Mouse (Mus musculus): ENCODE results near the gene Gm14137. TPM values are rescaled to one million over a fixed set of nuclear protein-coding genes. Genes with fewer than 3 reads are reported as not detected.

Gm14137 gene
- 0.45 and 0.48 TPM in 2 replicates for polyA plus RNA-seq (2015; fragmentation: Nextera tagmentation; extraction: Ambion mirVana)

GRCm38 (mm10) chr2:119173991-119174651 lies at the start of gene Gm14137:
Gm14137 (plus strand) TSS chr2:119174509.
- H3K27ac ChIP-seq, result peak within 1 kb of the TSS; percentile 20; the same call in 1 of the 2 replicates
- ATAC-seq (ENCODE audit: borderline replicate concordance, extremely low read depth, low FRiP score, low TSS enrichment), result no peak
- no peaks in the 10 kb centered on the region for H3K9me3 ChIP-seq
- H3K36me3 ChIP-seq, result 0 out of 2 replicates have a peak, but pooled peaks cover under 1% of the 10 kb centered on the region
- H3K9ac ChIP-seq, result no peak within 1 kb of the TSS
- no peaks in the 10 kb centered on the region for H3K27me3 ChIP-seq
- no peak within 1 kb of the TSS for H3K4me2 ChIP-seq
- peaks cover 17% of the 10 kb centered on the region for H3K4me1 ChIP-seq
- 63% methylated on average over 8 of the region's 8 CpGs for WGBS
- H3K4me3 ChIP-seq, result no peak within 1 kb of the TSS

- Histone ChIP-seq H3K4me3 (no peak overlapping the region), H3K27me3 (no peaks in the 10 kb centered on the region), H3K4me2 (no peak overlapping the region), H3K9me3 (no peaks in the 10 kb centered on the region), H3K36me3 (peaks cover 78% of the 10 kb centered on the region), H3K9ac (no peak overlapping the region), H3K4me1 (no peaks in the 10 kb centered on the region), H3K27ac (no peak overlapping the region)
- ATAC-seq (ENCODE audit: borderline replicate concordance, extremely low read depth, low FRiP score, low TSS enrichment), result no peak
- 68% methylated on average over 5 of the region's 5 CpGs for WGBS
These were observed 37.9 kb upstream of the Gm14137 start for GRCm38 (mm10) chr2:119136346-119136898.

- Histone ChIP-seq H3K27me3 (no peaks in the 10 kb centered on the region), H3K36me3 (peaks cover 87% of the 10 kb centered on the region), H3K27ac (no peak overlapping the region), H3K4me2 (no peak overlapping the region), H3K4me3 (no peak overlapping the region), H3K4me1 (no peaks in the 10 kb centered on the region), H3K9me3 (no peaks in the 10 kb centered on the region), H3K9ac (no peak overlapping the region)
- ATAC-seq (ENCODE audit: borderline replicate concordance, extremely low read depth, low FRiP score, low TSS enrichment), result no peak
- 80% methylated on average over 2 of the region's 2 CpGs for WGBS
These were observed 29.1 kb upstream of the Gm14137 start for GRCm38 (mm10) chr2:119145199-119145598.

- no peak for ATAC-seq (ENCODE audit: borderline replicate concordance, extremely low read depth, low FRiP score, low TSS enrichment)
- no peaks in the 10 kb centered on the region for H3K27me3 ChIP-seq
- peaks cover 89% of the 10 kb centered on the region for H3K36me3 ChIP-seq
- no peak overlapping the region for H3K27ac ChIP-seq
- H3K9ac ChIP-seq, result no peak overlapping the region
- H3K4me2 ChIP-seq, result no peak overlapping the region
- WGBS, result 83% methylated on average over 6 of the region's 6 CpGs
- no peaks in the 10 kb centered on the region for H3K4me1 ChIP-seq
- no peaks in the 10 kb centered on the region for H3K9me3 ChIP-seq
- no peak overlapping the region for H3K4me3 ChIP-seq
These were observed 27.9 kb upstream of the Gm14137 start for GRCm38 (mm10) chr2:119146435-119146834.

- Histone ChIP-seq H3K4me1 (no peaks in the 10 kb centered on the region), H3K9ac (no peak overlapping the region), H3K4me3 (no peak overlapping the region), H3K27me3 (no peaks in the 10 kb centered on the region), H3K4me2 (no peak overlapping the region), H3K36me3 (peaks cover 88% of the 10 kb centered on the region), H3K27ac (no peak overlapping the region), H3K9me3 (no peaks in the 10 kb centered on the region)
- no peak for ATAC-seq (ENCODE audit: borderline replicate concordance, extremely low read depth, low FRiP score, low TSS enrichment)
- WGBS, result 83% methylated on average over 22 of the region's 22 CpGs
These were observed 27.1 kb upstream of the Gm14137 start for GRCm38 (mm10) chr2:119147160-119147678.

- Histone ChIP-seq H3K27me3 (no peaks in the 10 kb centered on the region), H3K27ac (no peak overlapping the region)
These were observed 26.5 kb upstream of the Gm14137 start for GRCm38 (mm10) chr2:119147775-119148174.

GRCm38 (mm10) chr2:119152255-119152654 lies 22.1 kb upstream of the Gm14137 start:
- H3K4me2 ChIP-seq, result no peak overlapping the region
- WGBS, result 74% methylated on average over 6 of the region's 6 CpGs

More at GRCm38 (mm10) chr2:119147775-119148174, 26.5 kb upstream of the Gm14137 start:
- no peaks in the 10 kb centered on the region for H3K4me1 ChIP-seq
- no peak overlapping the region for H3K4me3 ChIP-seq
- peaks cover 87% of the 10 kb centered on the region for H3K36me3 ChIP-seq
- H3K9me3 ChIP-seq, result no peaks in the 10 kb centered on the region
- H3K4me2 ChIP-seq, result no peak overlapping the region
- no peak overlapping the region for H3K9ac ChIP-seq
- 93% methylated on average over 8 of the region's 8 CpGs for WGBS
- ATAC-seq (ENCODE audit: borderline replicate concordance, extremely low read depth, low FRiP score, low TSS enrichment), result no peak

GRCm38 (mm10) chr2:119154683-119155082 lies 19.6 kb upstream of the Gm14137 start:
- Histone ChIP-seq H3K27ac (no peak overlapping the region), H3K27me3 (no peaks in the 10 kb centered on the region), H3K36me3 (peaks cover 43% of the 10 kb centered on the region), H3K9ac (no peak overlapping the region), H3K4me1 (peaks cover 9% of the 10 kb centered on the region), H3K9me3 (no peaks in the 10 kb centered on the region), H3K4me3 (no peak overlapping the region), H3K4me2 (no peak overlapping the region)
- ATAC-seq (ENCODE audit: borderline replicate concordance, extremely low read depth, low FRiP score, low TSS enrichment), result no peak
- WGBS, result 69% methylated on average over 2 of the region's 2 CpGs

More at GRCm38 (mm10) chr2:119152255-119152654, 22.1 kb upstream of the Gm14137 start:
- no peaks in the 10 kb centered on the region for H3K9me3 ChIP-seq
- no peak overlapping the region for H3K9ac ChIP-seq
- H3K36me3 ChIP-seq, result peaks cover 65% of the 10 kb centered on the region
- no peak overlapping the region for H3K27ac ChIP-seq
- no peaks in the 10 kb centered on the region for H3K27me3 ChIP-seq
- peaks cover 9% of the 10 kb centered on the region for H3K4me1 ChIP-seq
- no peak for ATAC-seq (ENCODE audit: borderline replicate concordance, extremely low read depth, low FRiP score, low TSS enrichment)
- H3K4me3 ChIP-seq, result no peak overlapping the region

- ATAC-seq (ENCODE audit: borderline replicate concordance, extremely low read depth, low FRiP score, low TSS enrichment), result no peak; the same call in 1 of the 2 replicates
- peak overlapping the region; percentile 87 for H3K4me2 ChIP-seq
- H3K27ac ChIP-seq, result no peak overlapping the region
- peak overlapping the region; percentile 99; the same call in 1 of the 2 replicates for H3K4me3 ChIP-seq
- no peak overlapping the region for H3K9ac ChIP-seq
- peaks cover 9% of the 10 kb centered on the region for H3K4me1 ChIP-seq
- H3K36me3 ChIP-seq, result peaks cover 36% of the 10 kb centered on the region
- no peaks in the 10 kb centered on the region for H3K27me3 ChIP-seq
- no peaks in the 10 kb centered on the region for H3K9me3 ChIP-seq
- 66% methylated on average over 9 of the region's 9 CpGs for WGBS
These were observed 18.9 kb upstream of the Gm14137 start for GRCm38 (mm10) chr2:119155388-119155787.

- peak overlapping the region; percentile 66 for H3K27ac ChIP-seq
- peak overlapping the region; percentile 99 for H3K4me3 ChIP-seq
- peaks cover 9% of the 10 kb centered on the region for H3K4me1 ChIP-seq
- H3K36me3 ChIP-seq, result peaks cover 28% of the 10 kb centered on the region
- WGBS, result 3% methylated on average over 34 of the region's 34 CpGs
- H3K9me3 ChIP-seq, result no peaks in the 10 kb centered on the region
- H3K4me2 ChIP-seq, result peak overlapping the region; percentile 87
- ATAC-seq (ENCODE audit: borderline replicate concordance, extremely low read depth, low FRiP score, low TSS enrichment), result no peak; the same call in 1 of the 2 replicates
- peak overlapping the region; percentile 95 for H3K9ac ChIP-seq
- no peaks in the 10 kb centered on the region for H3K27me3 ChIP-seq
These were observed 18.1 kb upstream of the Gm14137 start for GRCm38 (mm10) chr2:119156081-119156680.

GRCm38 (mm10) chr2:119156681-119157572 lies 17.4 kb upstream of the Gm14137 start, which contains the start of gene Rmdn3:
Rmdn3 (minus strand) TSS chr2:119157034.
- WGBS, result under 1% methylated on average over 56 of the region's 57 CpGs
- peak; percentile 89 for ATAC-seq (ENCODE audit: borderline replicate concordance, extremely low read depth, low FRiP score, low TSS enrichment)
- no peaks in the 10 kb centered on the region for H3K27me3 ChIP-seq
- H3K9me3 ChIP-seq, result no peaks in the 10 kb centered on the region
- peak within 1 kb of the TSS; percentile 87 for H3K4me2 ChIP-seq
- peak within 1 kb of the TSS; percentile 95 for H3K9ac ChIP-seq
- peak within 1 kb of the TSS; percentile 99 for H3K4me3 ChIP-seq
- H3K36me3 ChIP-seq, result peaks cover 22% of the 10 kb centered on the region
- peaks cover 9% of the 10 kb centered on the region for H3K4me1 ChIP-seq
- H3K27ac ChIP-seq, result peak within 1 kb of the TSS; percentile 66
